Comparison of ENCODE assay signal across 11 mouse cellular contexts in the genomic region with DNA sequence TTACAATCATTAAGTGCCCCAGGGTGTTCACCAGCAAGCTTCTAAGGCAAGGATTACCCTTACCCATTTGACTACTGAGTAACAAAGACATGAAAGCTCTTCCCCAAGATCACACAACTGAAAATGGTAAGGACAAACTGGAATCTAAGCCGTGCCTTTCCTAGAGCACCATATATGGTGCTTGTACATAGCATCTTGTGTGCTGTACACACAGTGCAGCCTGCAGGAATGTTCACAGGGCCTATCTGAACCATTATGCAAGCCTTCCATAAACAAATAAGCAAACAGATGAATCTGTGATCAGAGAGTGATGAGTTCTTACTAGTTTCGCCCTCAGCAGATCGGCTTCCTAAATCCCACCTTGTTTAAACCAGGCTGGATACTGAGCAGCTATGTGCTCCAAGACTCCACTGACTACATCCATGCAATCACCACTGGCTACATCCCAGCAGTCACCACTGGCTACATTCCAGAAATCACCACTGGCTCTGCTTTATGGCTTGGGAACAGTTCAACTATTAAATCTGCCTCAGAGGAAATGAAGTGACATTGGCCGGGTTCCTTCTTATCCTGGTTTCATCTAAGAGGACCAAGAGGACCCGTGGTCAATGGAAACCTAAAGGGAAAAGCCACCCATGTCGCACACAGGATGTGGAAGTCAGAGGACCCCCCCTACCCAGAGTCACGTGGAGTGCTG.
DNase-seq lines count a peak whose midpoint lies in the region; ATAC-seq lines count a peak whose summit lies in the region.
"Had no signal": no experiment of that assay in that cellular context is flagged by ENCODE, and none has a peak within 500 bp of the region (broad histone marks: within the 10 kb centered on the region; RNA-seq: fewer than 3 reads in every experiment).

No protein-coding gene starts in this region.

- no peak overlapping the region for H3K4me3 ChIP-seq in heart, embryonic 12.5 days
- H3K4me3 ChIP-seq: left cerebral cortex, adult 2 months; neural tube, embryonic 13.5 days had no signal

- H3K9ac ChIP-seq in heart, embryonic 12.5 days: no peak overlapping the region
- H3K9ac ChIP-seq: neural tube, embryonic 13.5 days had no signal

- peaks cover 16% of the 10 kb centered on the region for H3K36me3 ChIP-seq in heart, embryonic 12.5 days
- H3K36me3 ChIP-seq: neural tube, embryonic 13.5 days had no signal

- intact Hi-C loops in heart, postnatal 14 days (cut with DNase I): no loop called here

- peak; percentile 91 for DNase-seq in heart, adult 11 months
- DNase-seq in MN1 (ENCODE audit: low spot score): peak; percentile 41
- peak; percentile 27 to 56 for DNase-seq in heart, postnatal 14 days
- peak; percentile 65 for DNase-seq in large intestine, adult 2 months (ENCODE audit: low read depth, low spot score)
- no peak for DNase-seq in thymus, postnatal 14 days
- DNase-seq in left cerebral cortex, adult 18-20 months (ENCODE audit: low spot score in 2 of 2): no peak
- DNase-seq: cerebellum, adult 9-11 months had no signal

- no peak overlapping the region for H3K27ac ChIP-seq in heart, embryonic 12.5 days (ENCODE audit: poor library complexity, severe bottlenecking)
- H3K27ac ChIP-seq: left cerebral cortex, adult 2 months; neural tube, embryonic 13.5 days had no signal

- H3K4me1 ChIP-seq in heart, embryonic 12.5 days (replicated peaks): 0 out of 2 replicates have a peak, but pooled peaks cover 5% of the 10 kb centered on the region
- H3K4me1 ChIP-seq: neural tube, embryonic 13.5 days had no signal

- H3K27me3 ChIP-seq in heart, embryonic 12.5 days (replicated peaks): no peaks in the 10 kb centered on the region
- H3K27me3 ChIP-seq: neural tube, embryonic 13.5 days had no signal

- no peak for ATAC-seq in heart, embryonic 12.5 days (ENCODE audit: insufficient number of reproducible peaks, low FRiP score)
- ATAC-seq in inflammation-experienced regulatory T-cells, adult 6 months: no peak

- 74% methylated on average over 7 of the region's 7 CpGs for WGBS in heart, embryonic 12.5 days
- WGBS in large intestine, adult 2 months: 17% methylated on average over 7 of the region's 7 CpGs

- no peak overlapping the region for H3K4me2 ChIP-seq in heart, embryonic 12.5 days
- H3K4me2 ChIP-seq: neural tube, embryonic 13.5 days had no signal

- no peaks in the 10 kb centered on the region for H3K9me3 ChIP-seq in heart, embryonic 12.5 days (replicated peaks)

Comparison
In these comparisons a context has a peak if more than half of its experiments do, and no peak if none do; other contexts are left out.
1. DNase-seq: peak in heart, adult 11 months (single experiment), MN1 (single experiment), heart, postnatal 14 days (2 of 2) and large intestine, adult 2 months (single experiment); none in thymus, postnatal 14 days (single experiment) and left cerebral cortex, adult 18-20 months (0 of 2).